Mouse (Mus musculus): ENCODE measurements around the gene Hist1h2bj. TPM values are rescaled to one million over a fixed set of nuclear protein-coding genes. Genes with fewer than 3 reads are reported as not detected.

Gene Hist1h2bj
- total RNA-seq, 2 experiments from 2014 or later: 9.4 to 12.9 TPM

DNA sequence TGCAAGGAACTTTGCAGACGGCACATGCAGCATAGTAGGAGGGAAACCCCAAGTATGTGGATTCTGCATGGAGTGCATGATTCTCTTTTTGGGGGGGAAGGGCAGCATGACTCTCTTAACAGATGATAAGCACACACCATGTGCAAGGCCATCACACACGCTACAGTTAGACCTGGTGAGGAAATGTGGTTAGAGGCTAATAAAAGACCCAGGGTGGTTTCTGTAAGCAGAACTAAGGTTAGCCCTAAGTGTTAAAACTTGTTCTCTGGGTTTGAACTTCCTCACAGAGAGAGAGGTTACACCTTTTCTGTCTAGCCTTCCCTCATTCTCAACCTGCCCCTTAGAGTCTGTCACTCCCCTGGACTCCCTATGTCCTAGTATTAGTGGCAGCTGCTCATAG, 41.7 kb upstream of the Hist1h2bj start:
- H3K4me3 ChIP-seq: no peak overlapping the region
- intact Hi-C loops (cut with DNase I): loop anchor here (10.0 kb wide), 1 partner anchor 1393 kb away; no protein-coding TSS in a partner anchor
- no peak overlapping the region for H3K27ac ChIP-seq
- DNase-seq (ENCODE audit: extremely low spot score in 1 of 2, low spot score in 2 of 2): no peak
- TF ChIP-seq CTCF (IDR thresholded peaks at IDR 0.05): no peak

DNA sequence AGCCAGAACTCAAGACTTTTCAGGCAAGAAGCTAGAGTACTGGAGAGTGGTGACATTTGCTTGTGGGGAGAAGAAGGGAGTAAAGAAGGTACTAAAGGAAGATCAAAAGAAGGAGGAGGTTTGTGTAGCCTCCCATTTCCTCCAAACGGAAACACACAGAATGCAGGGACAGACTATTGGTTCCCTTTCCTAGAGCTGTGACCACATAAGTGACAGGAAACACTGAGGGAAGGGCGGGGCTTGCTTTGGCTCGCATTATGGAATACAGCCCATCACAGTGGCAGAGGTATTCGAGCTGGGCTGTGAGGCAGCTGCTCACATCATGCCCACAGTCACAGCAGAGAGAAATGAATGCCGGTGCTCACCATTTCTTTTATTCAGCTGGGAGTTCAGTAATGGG, 41.2 kb upstream of the Hist1h2bj start:
- Histone ChIP-seq H3K27ac (no peak overlapping the region), H3K4me3 (no peak overlapping the region)
- no peak for TF ChIP-seq CTCF (IDR thresholded peaks at IDR 0.05)
- intact Hi-C loops (cut with DNase I): loop anchor here (10.0 kb wide), 1 partner anchor 1393 kb away; no protein-coding TSS in a partner anchor
- DNase-seq (ENCODE audit: extremely low spot score in 1 of 2, low spot score in 2 of 2): no peak

DNA sequence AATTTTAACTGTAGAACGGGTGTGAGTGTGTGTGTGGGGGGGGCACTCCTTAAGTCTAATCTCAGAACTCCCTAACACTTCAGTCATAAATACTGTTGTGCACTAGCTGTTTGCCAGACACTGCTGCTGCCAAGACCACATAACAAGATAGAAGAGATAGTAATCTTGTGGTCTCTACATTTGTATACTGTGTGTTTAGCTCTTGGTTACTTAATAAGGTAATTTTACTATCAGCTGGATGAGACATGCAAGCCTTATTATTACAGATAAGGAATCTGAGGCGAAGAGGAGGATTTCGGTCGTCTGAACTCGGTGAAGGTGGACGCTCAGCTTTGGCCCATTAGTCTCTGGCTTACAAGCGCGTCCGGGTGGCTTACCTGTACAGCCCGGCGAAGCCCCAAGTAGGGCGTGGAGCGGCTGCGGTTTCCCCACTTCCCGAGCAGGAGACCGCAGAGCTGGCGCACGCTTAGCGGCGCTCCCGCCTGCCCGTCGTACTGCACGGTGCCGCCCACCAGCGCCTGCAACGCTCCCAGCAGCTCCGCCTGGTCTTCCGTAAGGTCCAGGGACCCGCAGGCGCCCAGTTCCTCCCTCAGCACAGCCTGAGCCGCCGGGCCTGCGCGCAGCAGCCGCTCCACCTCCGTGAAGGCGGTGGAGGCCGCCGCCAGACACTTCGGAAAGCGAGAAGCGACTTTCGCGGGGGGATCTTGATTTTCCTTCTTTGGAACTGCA, 37.2 kb upstream of the Hist1h2bj start:
- DNase-seq (ENCODE audit: extremely low spot score in 1 of 2, low spot score in 2 of 2): peak in 1 of 2 experiments; percentile 47
- H3K4me3 ChIP-seq: peak overlapping the region; percentile 52
- intact Hi-C loops (cut with DNase I): loop anchor here (10.0 kb wide), 1 partner anchor 1389 kb away; no protein-coding TSS in a partner anchor
- H3K27ac ChIP-seq: no peak overlapping the region
- no peak for TF ChIP-seq CTCF (IDR thresholded peaks at IDR 0.05)

DNA sequence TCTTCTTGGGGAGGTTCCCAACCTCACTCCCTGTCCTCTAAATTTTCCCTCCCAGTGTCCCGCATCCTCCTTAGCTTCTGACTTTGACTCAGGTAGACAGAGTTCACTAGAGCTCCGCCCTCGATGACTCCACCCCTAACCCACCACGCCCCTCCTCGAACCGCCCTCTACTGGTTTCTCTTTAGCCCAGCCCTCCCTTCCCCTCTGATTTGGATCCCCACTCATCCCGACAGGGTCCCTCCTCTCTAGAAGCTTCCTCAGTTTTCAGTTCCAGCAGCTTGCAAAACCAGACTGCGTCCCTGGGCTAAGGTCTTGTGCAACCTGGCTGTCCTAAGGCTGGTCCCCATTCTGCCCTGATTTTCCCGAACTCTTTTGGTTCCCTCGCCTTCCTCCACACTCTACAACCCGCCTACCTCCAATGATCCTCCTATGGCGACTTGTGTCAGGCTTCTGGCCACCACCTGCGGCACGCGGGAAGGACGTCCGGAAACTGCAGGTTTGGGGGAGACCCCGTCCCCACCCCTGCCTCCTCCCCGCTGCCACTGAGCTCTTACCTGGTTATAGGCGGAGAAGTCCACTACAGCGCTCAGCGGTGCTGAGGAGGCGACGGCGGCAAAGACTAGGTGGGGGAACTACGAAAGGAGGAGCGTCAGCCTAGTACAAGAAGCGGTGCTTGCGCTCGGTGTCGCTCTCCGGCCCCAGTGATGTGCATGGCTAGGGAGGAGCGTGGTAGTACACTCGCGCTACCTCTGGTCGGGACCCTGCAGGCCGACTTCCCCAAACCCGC, 36.5 kb upstream of the Hist1h2bj start:
- intact Hi-C loops (cut with DNase I): loop anchor here (10.0 kb wide), 1 partner anchor 1388 kb away; no protein-coding TSS in a partner anchor
- Histone ChIP-seq H3K4me3 (peak overlapping the region; percentile 52), H3K27ac (no peak overlapping the region)
- no peak for TF ChIP-seq CTCF (IDR thresholded peaks at IDR 0.05)
- no peak for DNase-seq (ENCODE audit: extremely low spot score in 1 of 2, low spot score in 2 of 2)

DNA sequence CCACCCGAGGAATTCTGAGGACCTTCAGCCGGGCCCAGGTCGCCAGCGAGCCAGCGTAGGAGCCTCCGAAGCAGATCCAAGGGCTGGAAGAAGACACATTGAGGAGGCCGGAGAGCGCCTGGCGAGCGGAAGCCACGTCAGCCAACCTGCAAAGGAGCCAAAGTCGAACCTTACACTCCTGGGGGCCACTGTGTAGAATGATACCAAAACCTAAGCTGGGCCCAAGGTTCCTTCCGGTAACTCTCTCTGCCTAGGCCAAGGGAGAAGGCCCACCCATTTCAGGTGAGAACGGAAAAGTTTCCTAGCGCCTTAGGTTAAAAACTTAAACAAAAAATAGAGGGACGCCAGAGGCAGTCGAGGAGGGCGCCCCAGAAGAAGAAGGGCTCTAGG, 35.9 kb upstream of the Hist1h2bj start:
- Histone ChIP-seq H3K27ac (no peak overlapping the region), H3K4me3 (peak overlapping the region; percentile 52)
- TF ChIP-seq CTCF (IDR thresholded peaks at IDR 0.05): no peak
- no peak for DNase-seq (ENCODE audit: extremely low spot score in 1 of 2, low spot score in 2 of 2)
- intact Hi-C loops (cut with DNase I): loop anchor here (10.0 kb wide), 1 partner anchor 1388 kb away; no protein-coding TSS in a partner anchor

DNA sequence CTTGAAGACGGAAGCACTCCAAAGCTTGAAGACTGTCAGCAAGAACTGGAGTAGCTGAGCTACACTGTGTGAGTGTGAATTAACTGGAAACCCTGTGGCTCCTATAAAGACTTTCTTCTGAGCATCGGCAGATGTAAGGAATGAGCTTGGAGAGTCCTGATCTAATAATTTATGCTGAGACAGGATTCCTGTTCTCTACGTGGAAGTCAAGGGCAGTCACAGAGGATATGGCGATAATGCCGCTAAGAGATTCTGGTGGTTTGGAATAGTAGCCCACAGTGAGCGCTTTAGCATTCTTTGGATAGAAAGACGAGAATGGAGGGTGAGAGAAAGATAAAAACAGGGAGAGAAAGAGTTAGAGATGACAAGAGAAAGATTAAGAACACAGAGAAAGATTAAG, 35.1 kb upstream of the Hist1h2bj start:
- H3K4me3 ChIP-seq: no peak overlapping the region
- DNase-seq (ENCODE audit: extremely low spot score in 1 of 2, low spot score in 2 of 2): no peak
- no peak for TF ChIP-seq CTCF (IDR thresholded peaks at IDR 0.05)
- no peak overlapping the region for H3K27ac ChIP-seq
- intact Hi-C loops (cut with DNase I): loop anchor here (10.0 kb wide), 1 partner anchor 1387 kb away; no protein-coding TSS in a partner anchor

DNA sequence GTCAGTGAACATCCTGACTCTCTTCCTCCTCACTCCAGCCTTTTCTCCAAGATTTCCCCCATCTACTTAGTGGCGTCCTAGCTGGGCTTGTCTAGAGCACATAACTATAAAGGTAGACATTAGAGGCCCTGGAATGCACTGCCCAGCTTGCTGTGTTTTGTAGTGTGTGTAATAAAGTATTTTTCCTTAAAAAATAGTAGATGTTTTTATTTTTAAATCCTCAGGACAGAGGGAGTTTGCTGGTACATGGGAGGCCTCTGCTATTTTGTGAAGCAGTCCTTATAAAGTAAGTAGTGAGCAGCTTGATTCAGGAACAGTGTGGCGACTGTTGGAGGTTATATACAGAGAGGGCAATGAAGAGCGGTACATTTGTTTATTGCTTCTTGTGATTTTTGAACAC, 34.3 kb upstream of the Hist1h2bj start:
- Histone ChIP-seq H3K27ac (no peak overlapping the region), H3K4me3 (no peak overlapping the region)
- TF ChIP-seq CTCF (IDR thresholded peaks at IDR 0.05): no peak
- no peak for DNase-seq (ENCODE audit: extremely low spot score in 1 of 2, low spot score in 2 of 2)
- intact Hi-C loops (cut with DNase I): loop anchor here (10.0 kb wide), 1 partner anchor 1386 kb away; no protein-coding TSS in a partner anchor

DNA sequence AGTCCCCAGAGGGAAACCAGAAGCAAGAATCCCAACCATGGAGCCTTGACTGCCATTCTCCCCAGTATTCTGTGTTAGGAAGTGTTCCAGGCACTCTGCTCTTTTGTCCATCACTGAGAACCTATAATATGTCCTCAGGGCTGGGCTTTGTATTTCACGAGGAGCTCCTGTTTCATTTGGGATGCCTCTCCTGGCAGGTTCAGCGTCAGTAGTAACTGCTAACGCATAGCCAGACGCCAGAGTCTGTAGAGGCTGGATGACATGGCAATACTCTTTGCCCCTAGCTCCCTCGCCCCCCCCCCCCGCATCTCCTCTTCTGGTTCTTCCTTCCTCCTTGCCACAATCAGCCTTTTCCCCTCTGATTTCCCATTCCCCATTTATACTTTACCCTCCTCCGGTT, 33.4 kb upstream of the Hist1h2bj start, which contains the start of gene Prss16:
Prss16 (minus strand) TSS at position 101 of the 400 bp plus-strand sequence.
- intact Hi-C loops (cut with DNase I): loop anchor here (10.0 kb wide), 1 partner anchor 1385 kb away; no protein-coding TSS in a partner anchor
- DNase-seq (ENCODE audit: extremely low spot score in 1 of 2, low spot score in 2 of 2): no peak
- Histone ChIP-seq H3K27ac (no peak within 1 kb of the TSS), H3K4me3 (no peak within 1 kb of the TSS)
- TF ChIP-seq CTCF (IDR thresholded peaks at IDR 0.05): no peak

DNA sequence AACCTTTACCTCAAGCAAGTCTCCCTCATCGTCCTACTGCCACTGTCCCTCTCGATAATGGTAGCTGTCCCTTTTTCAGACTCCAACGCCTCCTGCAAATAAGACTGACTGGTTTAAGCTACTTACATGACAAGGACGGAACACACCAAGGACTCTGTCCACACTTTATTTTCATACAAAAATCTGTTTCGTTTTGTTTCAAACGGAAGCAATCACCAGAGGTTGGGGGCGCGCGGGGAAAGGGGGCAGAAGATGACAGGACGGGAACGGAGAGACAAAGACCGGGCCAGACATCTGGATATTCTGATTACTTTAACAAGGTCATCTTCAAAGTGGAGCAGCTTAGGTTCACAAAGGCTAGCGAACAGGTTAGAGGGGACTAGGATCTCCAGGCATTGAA, 29.3 kb upstream of the Hist1h2bj start:
- H3K27ac ChIP-seq: no peak overlapping the region
- intact Hi-C loops (cut with DNase I): loop anchor here (2.0 kb wide), 1 partner anchor 19 kb away; no protein-coding TSS in a partner anchor
- H3K4me3 ChIP-seq: no peak overlapping the region
- no peak for DNase-seq (ENCODE audit: extremely low spot score in 1 of 2, low spot score in 2 of 2)
- no peak for TF ChIP-seq CTCF (IDR thresholded peaks at IDR 0.05)

DNA sequence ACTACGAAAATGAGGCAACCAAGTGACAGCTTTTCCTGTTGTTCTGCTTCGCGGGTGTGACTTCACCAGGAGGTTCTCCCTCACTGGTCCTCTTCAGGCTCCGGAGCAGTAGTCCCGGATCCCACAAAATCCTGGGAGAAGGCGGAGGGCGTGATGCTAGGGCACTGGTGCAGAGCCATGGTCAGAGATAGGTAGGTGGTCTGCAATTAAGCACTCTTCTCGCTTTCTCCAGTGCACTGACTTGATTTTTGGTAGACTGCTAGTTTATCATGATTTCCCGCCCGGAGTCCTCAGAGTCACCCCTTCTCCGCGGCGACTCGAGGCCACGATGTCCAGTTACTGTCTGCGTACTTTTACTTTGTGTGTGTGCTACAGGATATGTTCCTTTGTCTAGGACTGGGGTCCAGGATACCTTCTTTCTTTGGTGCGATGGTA, 28.6 kb upstream of the Hist1h2bj start:
- intact Hi-C loops (cut with DNase I): loop anchor here (2.0 kb wide), 1 partner anchor 20 kb away; no protein-coding TSS in a partner anchor
- Histone ChIP-seq H3K4me3 (no peak overlapping the region), H3K27ac (no peak overlapping the region)
- DNase-seq (ENCODE audit: extremely low spot score in 1 of 2, low spot score in 2 of 2): no peak
- no peak for TF ChIP-seq CTCF (IDR thresholded peaks at IDR 0.05)

DNA sequence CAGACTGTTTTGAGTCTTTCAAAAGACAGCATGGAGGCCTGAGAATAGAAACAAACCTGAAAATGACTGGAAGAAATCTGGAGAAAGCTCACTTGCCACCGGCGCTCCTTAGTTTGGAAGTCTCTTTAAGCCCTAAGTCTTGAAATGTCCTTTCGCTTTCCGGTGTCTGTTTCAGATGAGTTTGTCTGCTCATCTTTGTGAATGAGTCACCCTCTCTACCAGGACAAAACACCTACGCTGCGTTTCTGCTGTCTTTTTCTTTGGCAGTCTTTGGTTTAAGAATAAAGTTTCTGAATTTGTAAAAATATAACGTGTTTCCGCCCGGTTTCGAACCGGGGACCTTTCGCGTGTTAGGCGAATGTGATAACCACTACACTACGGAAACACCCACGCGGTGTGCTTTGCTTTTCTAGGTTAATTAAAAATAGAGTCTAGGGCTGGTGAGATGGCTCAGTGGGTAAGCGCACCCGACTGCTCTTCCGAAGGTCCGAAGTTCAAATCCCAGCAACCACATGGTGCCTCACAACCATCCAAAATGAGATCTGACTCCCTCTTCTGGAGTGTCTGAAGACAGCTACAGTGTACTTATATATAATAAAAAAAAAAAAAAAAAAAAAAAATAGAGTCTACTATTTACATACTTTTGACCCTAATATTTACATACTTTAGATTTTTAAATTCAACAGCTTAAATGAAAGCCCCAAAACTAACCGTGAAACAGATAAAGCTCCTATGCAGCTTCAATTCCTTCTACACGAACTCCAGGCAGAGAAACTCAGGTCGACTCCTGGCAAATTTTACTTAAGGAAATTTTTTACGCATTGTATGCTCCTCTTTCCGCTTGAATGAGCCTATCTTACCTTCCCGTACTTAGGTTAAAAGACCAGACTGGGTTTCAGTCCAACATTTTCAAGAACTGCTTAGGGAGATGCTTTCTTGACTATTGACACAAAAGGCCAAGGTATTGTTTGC, 27.2 kb upstream of the Hist1h2bj start:
- peak; percentile 56 to 70 for DNase-seq (ENCODE audit: extremely low spot score in 1 of 2, low spot score in 2 of 2)
- Histone ChIP-seq H3K27ac (no peak overlapping the region), H3K4me3 (no peak overlapping the region)
- peak; percentile 21 for TF ChIP-seq CTCF (IDR thresholded peaks at IDR 0.05)
- intact Hi-C loops (cut with DNase I): loop anchor here (2.0 kb wide), 1 partner anchor 21 kb away; no protein-coding TSS in a partner anchor
